Mouse (Mus musculus): Measurements from ENCODE around the gene Ppp3ca.
A peak's percentile ranks its signal among the peaks of the same experiment; 100 is the strongest.

Gene Ppp3ca

GRCm38 (mm10) chr3:136670110-136670359, at the start of gene Ppp3ca:
Gene Ppp3ca (plus strand): TSS chr3:136670124.
- no peak for DNase-seq (ENCODE audit: low spot score)

GRCm38 (mm10) chr3:136640544-136641230, 29.2 kb upstream of the Ppp3ca start:
- no peak for DNase-seq (ENCODE audit: low spot score)

- no peak for DNase-seq (ENCODE audit: low spot score)
Measured at GRCm38 (mm10) chr3:136650966-136651365, 19.0 kb upstream of the Ppp3ca start.

- no peak for DNase-seq (ENCODE audit: low spot score)
Measured at GRCm38 (mm10) chr3:136651496-136651895, 18.4 kb upstream of the Ppp3ca start.

- no peak for DNase-seq (ENCODE audit: low spot score)
Measured at GRCm38 (mm10) chr3:136656460-136657035, 13.4 kb upstream of the Ppp3ca start.

- DNase-seq (ENCODE audit: low spot score): no peak
Measured at GRCm38 (mm10) chr3:136658681-136659080, 11.2 kb upstream of the Ppp3ca start.

GRCm38 (mm10) chr3:136665119-136665518, 4.8 kb upstream of the Ppp3ca start:
- DNase-seq (ENCODE audit: low spot score): no peak

GRCm38 (mm10) chr3:136668072-136668471, 1.9 kb upstream of the Ppp3ca start:
- DNase-seq (ENCODE audit: low spot score): peak; percentile 70

- DNase-seq (ENCODE audit: low spot score): peak; percentile 100
Measured at GRCm38 (mm10) chr3:136669231-136670109, 454 bp upstream of the Ppp3ca start.

- DNase-seq (ENCODE audit: low spot score): peak; percentile 53
Measured at GRCm38 (mm10) chr3:136670360-136671131, 622 bp downstream of the Ppp3ca start.

- DNase-seq (ENCODE audit: low spot score): peak; percentile 80
Measured at GRCm38 (mm10) chr3:136671161-136671939, 1.4 kb downstream of the Ppp3ca start.

GRCm38 (mm10) chr3:136671940-136672278, 2.0 kb downstream of the Ppp3ca start:
- no peak for DNase-seq (ENCODE audit: low spot score)

GRCm38 (mm10) chr3:136672870-136673269, 2.9 kb downstream of the Ppp3ca start:
- no peak for DNase-seq (ENCODE audit: low spot score)

- DNase-seq (ENCODE audit: low spot score): no peak
Measured at GRCm38 (mm10) chr3:136673363-136673762, 3.4 kb downstream of the Ppp3ca start.

GRCm38 (mm10) chr3:136674486-136674885, 4.6 kb downstream of the Ppp3ca start:
- DNase-seq (ENCODE audit: low spot score): no peak

GRCm38 (mm10) chr3:136676991-136677390, 7.1 kb downstream of the Ppp3ca start:
- DNase-seq (ENCODE audit: low spot score): no peak

- DNase-seq (ENCODE audit: low spot score): no peak
Measured at GRCm38 (mm10) chr3:136678386-136678785, 8.5 kb downstream of the Ppp3ca start.

GRCm38 (mm10) chr3:136679903-136680491, 10.1 kb downstream of the Ppp3ca start:
- no peak for DNase-seq (ENCODE audit: low spot score)

- no peak for DNase-seq (ENCODE audit: low spot score)
Measured at GRCm38 (mm10) chr3:136682242-136682641, 12.3 kb downstream of the Ppp3ca start.

- no peak for DNase-seq (ENCODE audit: low spot score)
Measured at GRCm38 (mm10) chr3:136684191-136684958, 14.5 kb downstream of the Ppp3ca start.

- no peak for DNase-seq (ENCODE audit: low spot score)
Measured at GRCm38 (mm10) chr3:136686429-136686828, 16.5 kb downstream of the Ppp3ca start.

Data from urinary bladder, postnatal 14 days (tissue).